Mouse (Mus musculus) kidney, embryonic 15.5 days (tissue): Measurements from ENCODE around the gene Ube3b. TPM values are rescaled to one million over a fixed set of nuclear protein-coding genes. Genes with fewer than 3 reads are reported as not detected.

Source experiments
- ATAC-seq: fragments of 200-750 bp; cut with Nextera tagmentation; replicated peaks from 2 replicates; pipeline ENCODE4 v1.8.0; 2017; ENCODE audit warnings: moderate TSS enrichment; ENCODE audit not compliant: low FRiP score
- H3K27ac ChIP-seq: fragments of 300-500 bp; sonication (generic); 2 replicates; pipeline ENCODE4 v1.5.1; 2015; ENCODE audit warnings: mild to moderate bottlenecking, inconsistent platforms
- H3K27me3 ChIP-seq: fragments of 300-500 bp; sonication (generic); 2 replicates; pipeline ENCODE4 v1.6.1; 2015; ENCODE audit warnings: inconsistent platforms
- H3K36me3 ChIP-seq: fragments of 300-500 bp; sonication (generic); 2 replicates; pipeline ENCODE4 v1.6.1; 2015; ENCODE audit warnings: inconsistent platforms
- H3K4me1 ChIP-seq: fragments of 300-500 bp; sonication (generic); 2 replicates; pipeline ENCODE4 v1.6.1; 2015; ENCODE audit warnings: inconsistent platforms
- H3K4me2 ChIP-seq: fragments of 300-500 bp; sonication (generic); 2 replicates; pipeline ENCODE4 v1.6.1; 2015; ENCODE audit warnings: moderate library complexity, mild to moderate bottlenecking, inconsistent platforms
- H3K4me3 ChIP-seq: fragments of 300-500 bp; sonication (generic); replicated peaks from 2 replicates; pipeline ENCODE4 v1.5.1; 2015; ENCODE audit warnings: mild to moderate bottlenecking, inconsistent platforms
- H3K9ac ChIP-seq: fragments of 300-500 bp; sonication (generic); 2 replicates; pipeline ENCODE4 v1.6.1; 2015; ENCODE audit warnings: mild to moderate bottlenecking, inconsistent platforms
- H3K9me3 ChIP-seq: fragments of 300-500 bp; sonication (generic); replicated peaks from 2 replicates; pipeline ENCODE4 v1.6.1; 2016; ENCODE audit warnings: inconsistent platforms
- WGBS: fragments of 180-500 bp; shearing (Covaris S2); methylation state at CpG from one replicate; pipeline ENCODE4 v1.1.7; 2015; ENCODE audit warnings: mixed read lengths; 5-methylcytosine and 5-hydroxymethylcytosine counted together
- microRNA-seq: library from miRNA; unstranded; fragments of <30 nt; microRNA quantifications from one replicate; pipeline ENCODE4, GENCODE M21; 2016
- polyA plus RNA-seq: library from polyadenylated mRNA; unstranded; fragments of >200 nt; fragmentation: Nextera tagmentation; extraction: Ambion mirVana; gene quantifications from 2 replicates; pipeline ENCODE4 v1.2.1, GENCODE M21; 2015

The Ube3b gene
- polyA plus RNA-seq, 1 experiment from 2014 or later: 43.8 TPM

GRCm38 (mm10) chr5:114467430-114467829, 87.0 kb downstream of the Ube3b start:
- Histone ChIP-seq H3K9me3 (no peaks in the 10 kb centered on the region), H3K27me3 (no peaks in the 10 kb centered on the region), H3K27ac (peak overlapping the region; percentile 87), H3K9ac (peak overlapping the region; percentile 30; the same call in 1 of the 2 replicates), H3K4me1 (peaks cover 42% of the 10 kb centered on the region), H3K4me2 (peak overlapping the region; percentile 62), H3K4me3 (peak overlapping the region; percentile 35), H3K36me3 (no peaks in the 10 kb centered on the region)
- peak; percentile 80 for ATAC-seq
- 2% methylated on average over 10 of the region's 13 CpGs for WGBS

GRCm38 (mm10) chr5:114468007-114468406, 87.6 kb downstream of the Ube3b start:
- Histone ChIP-seq H3K36me3 (no peaks in the 10 kb centered on the region), H3K9me3 (no peaks in the 10 kb centered on the region), H3K4me1 (peaks cover 42% of the 10 kb centered on the region), H3K27me3 (no peaks in the 10 kb centered on the region), H3K9ac (no peak overlapping the region; the same call in 1 of the 2 replicates), H3K4me3 (no peak overlapping the region), H3K4me2 (peak overlapping the region; percentile 62), H3K27ac (peak overlapping the region; percentile 87)
- 0 out of 2 replicates have a peak, but pooled peaks have one; percentile 1 for ATAC-seq
- 65% methylated on average over 4 of the region's 4 CpGs for WGBS

- Histone ChIP-seq H3K36me3 (no peaks in the 10 kb centered on the region), H3K9ac (no peak overlapping the region), H3K4me2 (no peak overlapping the region), H3K4me1 (peaks cover 40% of the 10 kb centered on the region), H3K27ac (no peak overlapping the region), H3K27me3 (no peaks in the 10 kb centered on the region), H3K9me3 (no peaks in the 10 kb centered on the region), H3K4me3 (no peak overlapping the region)
- 63% methylated on average over 3 of the region's 3 CpGs for WGBS
- no peak for ATAC-seq
Measured at GRCm38 (mm10) chr5:114470359-114470758, 90.0 kb downstream of the Ube3b start.

Small RNA genes lying within 50 kb of the gene (microRNA-seq; reads per million reads assigned to microRNA genes)
- not detected for gene Mir7027

Other genes starting within 250 kb of the Ube3b start
- 4.1 and 4.8 TPM in 2 replicates for gene Acacb, start 234.1 kb upstream of the Ube3b start, polyA plus RNA-seq
- gene Foxn4, start 106.8 kb upstream of the Ube3b start, polyA plus RNA-seq: not detected in 2 replicates
- 1.5 and 2.2 TPM in 2 replicates for gene Myo1h, start 91.4 kb upstream of the Ube3b start, polyA plus RNA-seq
- gene Kctd10, start 99 bp upstream of the Ube3b start, polyA plus RNA-seq: 93.4 and 101 TPM in 2 replicates
- gene Mmab, start 63.5 kb downstream of the Ube3b start, polyA plus RNA-seq: 30.5 and 33.4 TPM in 2 replicates
- 40.2 and 42.8 TPM in 2 replicates for gene Mvk, start 63.7 kb downstream of the Ube3b start, polyA plus RNA-seq
- 4.4 and 4.7 TPM in 2 replicates for gene Fam222a, start 187.4 kb downstream of the Ube3b start, polyA plus RNA-seq